Mouse (Mus musculus) A20 (cell line): ENCODE data around the gene Hc.
A peak's percentile ranks its signal among the peaks of the same experiment; 100 is the strongest.

Experiments used
- DNase-seq: peaks from one replicate; pipeline ENCODE4 v3.0.0-alpha.2; 2011; ENCODE audit warnings: low read depth, low spot score

The Hc gene

DNA sequence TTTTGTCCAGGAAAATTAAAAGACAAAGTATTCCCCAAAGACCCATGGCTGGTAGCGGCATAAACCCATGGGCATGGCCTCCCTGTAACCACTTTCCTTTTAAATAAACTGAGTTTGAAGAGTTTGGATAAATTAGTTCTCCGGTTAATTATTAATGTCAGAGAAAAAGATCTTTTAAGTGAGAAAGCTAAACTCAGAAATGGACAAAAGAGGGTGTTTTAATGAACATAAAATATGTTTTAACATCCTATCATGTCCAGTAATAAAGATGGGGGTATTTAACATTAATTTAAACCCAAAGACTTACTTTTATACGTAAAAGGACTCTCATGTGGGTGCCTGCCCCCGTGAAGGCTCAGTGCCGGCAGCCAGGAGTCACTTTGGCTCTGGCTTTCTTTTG, at the start of gene Hc:
Gene Hc (minus strand): TSS at position 101 of the 400 bp plus-strand sequence.
- no peak for DNase-seq

DNA sequence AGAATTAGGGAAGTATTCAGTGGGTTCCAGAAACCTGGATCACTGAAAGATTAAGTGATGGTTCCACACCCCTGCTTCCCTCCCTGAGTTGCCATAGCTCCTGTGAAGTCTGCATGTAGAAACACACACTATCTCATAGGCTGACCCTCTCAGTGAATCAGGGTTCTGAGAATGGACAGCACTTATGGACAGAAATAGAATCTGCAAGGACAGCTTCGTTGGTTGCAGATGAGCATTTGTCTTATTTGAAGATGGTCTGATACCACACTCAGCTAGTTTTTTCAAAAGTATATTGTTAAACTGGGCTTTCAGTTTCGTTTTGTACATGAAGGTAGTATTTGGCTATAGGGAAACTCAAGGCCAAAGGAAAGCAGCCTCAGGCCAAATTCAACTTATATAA, 49.3 kb upstream of the Hc start:
- DNase-seq = peak; percentile 68

DNA sequence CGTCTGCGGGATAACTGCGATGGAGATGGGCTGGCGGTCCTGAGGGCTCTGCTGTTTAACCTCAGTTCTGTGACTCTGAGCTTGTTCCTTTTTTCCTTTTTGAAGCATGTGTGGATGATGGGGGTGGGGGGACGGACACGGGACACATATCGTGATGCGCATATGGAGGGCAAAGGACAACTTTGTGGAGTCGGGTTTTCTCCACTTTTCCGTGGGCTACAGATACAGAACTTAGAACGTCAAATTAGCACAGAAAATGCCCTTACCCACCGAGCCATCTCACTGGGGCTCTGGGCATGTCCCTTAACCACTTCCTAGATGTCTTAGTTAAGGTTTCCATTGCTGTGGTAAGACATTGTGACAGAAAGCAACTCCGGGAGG, 48.7 kb upstream of the Hc start:
- DNase-seq = no peak

DNA sequence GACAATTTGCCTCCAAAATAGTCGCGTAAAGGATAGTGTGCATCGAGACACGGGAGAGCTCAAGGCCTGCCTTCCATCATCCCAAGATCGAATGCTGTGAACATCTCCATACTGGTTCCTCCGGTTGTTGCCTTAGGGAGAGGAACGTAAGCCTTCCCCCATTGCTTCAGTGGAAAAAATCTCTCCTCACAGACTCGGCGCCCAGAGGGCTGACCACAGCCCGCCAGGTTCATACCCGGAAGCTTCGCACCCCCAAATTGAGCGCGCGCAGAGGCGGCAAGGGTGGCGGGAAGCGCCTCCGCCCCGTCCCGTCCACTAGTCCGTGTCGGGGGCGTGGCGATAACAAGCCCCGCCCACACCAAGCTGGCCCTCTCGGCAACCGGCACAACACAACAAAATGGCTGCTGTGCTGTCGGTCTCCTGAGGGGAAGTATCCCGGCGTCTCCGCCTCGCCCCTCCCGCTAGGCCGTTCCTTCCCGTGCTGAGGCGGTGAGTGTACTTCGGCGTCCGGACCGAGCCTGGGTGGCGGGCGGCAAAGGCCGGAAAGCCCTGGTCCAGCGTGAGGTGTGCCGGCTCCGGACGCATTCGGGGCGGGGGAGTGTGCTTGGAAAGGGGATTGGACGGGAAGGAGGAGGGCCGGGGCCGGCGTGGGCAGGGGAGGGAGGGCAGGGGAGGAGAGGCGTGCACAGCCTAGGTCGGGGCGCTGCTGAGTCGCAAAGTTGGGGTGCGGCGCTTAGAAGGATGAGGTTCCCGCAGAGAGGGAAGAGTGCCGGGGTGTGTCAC, 48.1 kb upstream of the Hc start, which contains the start of gene Cntrl:
Gene Cntrl (plus strand): TSS at position 352 of the 783 bp plus-strand sequence.
- peak; percentile 98 for DNase-seq

DNA sequence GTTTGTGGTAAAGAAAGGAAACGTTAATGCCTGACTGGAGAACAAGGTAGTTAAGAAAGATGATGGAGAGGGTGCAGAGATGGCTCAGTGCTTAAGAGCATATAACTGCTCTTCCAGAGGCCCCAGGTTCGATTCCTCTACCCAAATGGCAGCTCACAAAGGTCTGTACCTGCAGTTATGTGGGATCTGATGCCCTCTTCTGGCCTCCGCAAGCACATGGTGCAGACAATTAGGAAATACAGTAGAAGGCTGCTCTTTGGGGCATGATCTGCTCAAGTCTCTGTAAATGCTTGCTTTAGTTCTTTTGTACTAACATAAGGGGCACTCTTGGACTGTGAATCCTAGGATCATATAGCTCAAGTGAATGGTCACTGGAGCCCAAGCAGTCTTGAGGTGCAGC, 47.5 kb upstream of the Hc start:
- DNase-seq = peak; percentile 91

DNA sequence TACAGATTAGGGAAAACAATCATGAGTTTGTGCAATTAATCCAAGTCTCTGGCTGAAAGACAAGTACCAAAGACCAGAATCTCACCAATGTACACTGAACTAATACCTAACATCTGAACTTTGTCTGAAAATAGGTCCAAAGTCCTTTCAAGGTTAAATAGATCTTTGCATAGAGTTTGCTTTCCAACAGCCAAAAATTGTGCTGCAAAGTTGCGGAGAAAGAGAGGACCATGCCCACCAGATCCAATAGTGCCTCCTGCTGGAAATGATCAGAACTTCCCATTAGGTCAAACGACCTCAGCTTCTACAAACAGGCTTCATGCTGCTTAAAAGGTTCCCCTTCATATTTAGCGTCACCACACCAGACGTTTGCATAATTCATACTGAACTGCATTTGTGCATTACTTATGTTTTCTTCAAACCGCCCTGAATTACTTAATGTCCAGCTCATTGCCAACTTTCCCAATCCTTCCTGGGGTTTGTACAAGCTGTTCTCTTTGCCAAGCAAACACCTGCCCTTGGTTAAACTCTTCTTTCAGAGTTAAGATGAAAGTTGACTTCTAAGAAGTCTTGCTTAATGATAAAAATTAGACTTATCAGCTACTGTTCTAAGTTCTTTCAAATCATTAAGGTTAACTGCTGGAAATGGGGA, 46.9 kb upstream of the Hc start:
- DNase-seq = peak; percentile 74

DNA sequence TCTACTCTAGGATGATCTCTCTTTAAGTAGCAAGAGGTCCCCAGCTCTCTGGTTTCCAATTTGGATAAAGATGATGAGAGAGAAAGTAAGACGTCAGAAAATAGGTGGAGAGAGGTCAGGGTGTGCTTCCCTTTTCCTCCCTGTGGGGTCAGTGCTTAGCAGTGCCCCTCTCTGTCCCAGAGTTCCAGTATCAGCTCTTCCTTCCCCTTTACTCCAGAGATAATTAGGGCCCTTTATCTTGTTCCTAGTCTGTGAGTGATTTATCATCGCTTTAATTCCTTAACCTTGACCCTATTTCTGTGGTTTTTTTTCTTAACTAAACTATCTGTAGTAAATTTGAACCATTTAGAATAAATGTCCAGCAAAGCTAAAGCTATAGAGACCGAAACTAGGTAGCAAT, 43.6 kb upstream of the Hc start:
- DNase-seq = no peak

DNA sequence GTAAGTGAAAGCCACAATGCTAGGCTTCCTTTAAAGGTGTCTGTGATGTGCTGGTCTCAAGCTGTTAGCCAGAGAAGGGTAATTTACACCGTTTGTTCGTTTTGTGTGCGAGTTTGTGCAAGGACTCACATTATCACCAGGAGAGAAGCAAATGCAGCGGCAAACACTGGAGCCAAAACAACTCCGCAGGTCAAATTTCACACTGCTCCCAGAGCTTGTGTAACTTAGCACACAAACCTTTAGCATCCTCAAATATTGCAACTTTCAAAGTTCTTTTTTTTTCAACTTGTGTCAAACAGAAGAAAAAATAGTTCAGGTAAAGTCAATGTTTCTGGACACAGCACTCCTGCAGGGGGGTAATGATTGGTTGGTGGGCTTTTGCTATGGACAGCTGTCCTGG, 42.3 kb upstream of the Hc start:
- no peak for DNase-seq

DNA sequence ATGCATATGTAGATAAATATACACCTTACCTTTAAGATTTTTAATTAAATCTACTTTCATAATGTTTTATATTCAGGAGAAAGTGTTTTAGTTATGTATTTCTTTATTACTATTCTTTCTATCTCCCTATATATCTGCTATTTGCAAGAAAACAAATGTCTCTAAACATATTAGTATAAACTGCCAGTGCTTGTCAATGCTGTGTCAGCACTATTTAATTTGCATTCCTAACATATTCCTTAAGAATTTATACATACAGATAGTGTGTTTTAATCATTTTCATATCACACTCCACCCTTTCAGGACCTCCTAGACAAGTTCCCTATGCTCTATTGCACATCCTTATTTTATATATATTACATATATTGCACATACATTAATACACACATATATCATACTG, 41.5 kb upstream of the Hc start:
- no peak for DNase-seq

DNA sequence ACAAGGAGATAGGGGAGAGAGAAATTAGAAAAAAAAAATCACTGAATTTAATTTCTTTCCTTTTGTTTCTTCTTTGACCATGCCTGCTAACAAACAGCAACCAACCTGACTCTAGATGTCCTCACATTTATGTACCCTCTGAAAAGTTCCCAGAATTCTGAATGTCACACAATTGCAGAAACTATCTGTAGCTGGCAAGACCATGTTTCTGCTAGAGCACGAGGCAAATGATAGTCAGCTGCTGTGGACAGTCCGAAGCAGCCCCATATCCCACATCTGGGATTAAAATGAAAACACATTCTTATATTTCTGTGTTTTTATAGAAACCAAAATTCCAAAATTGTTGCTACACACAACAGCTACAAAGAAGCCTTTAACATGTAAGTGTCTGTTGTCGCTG, 40.2 kb upstream of the Hc start, which contains the start of gene AI182371:
Gene AI182371 (minus strand): TSS at position 101 of the 400 bp plus-strand sequence.
- DNase-seq = no peak

DNA sequence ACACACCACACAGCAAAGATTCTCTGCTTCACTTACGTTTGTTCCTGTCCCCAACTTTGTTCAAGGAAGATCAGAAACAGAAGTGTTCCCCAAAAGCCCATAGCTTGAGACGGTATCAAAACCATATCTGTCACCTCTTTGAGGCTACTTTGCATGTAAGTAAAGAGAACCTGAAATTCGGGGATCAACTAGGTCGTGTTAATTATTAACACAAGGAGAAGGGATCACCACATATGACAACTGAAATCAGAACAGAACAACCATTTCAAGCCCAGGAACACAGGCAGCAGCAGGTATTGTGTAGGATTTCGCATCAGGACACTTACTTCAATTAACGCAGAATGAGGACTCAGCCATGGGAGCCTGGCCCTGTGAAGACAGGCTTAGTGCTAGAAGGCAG, 39.3 kb upstream of the Hc start:
- DNase-seq = no peak

DNA sequence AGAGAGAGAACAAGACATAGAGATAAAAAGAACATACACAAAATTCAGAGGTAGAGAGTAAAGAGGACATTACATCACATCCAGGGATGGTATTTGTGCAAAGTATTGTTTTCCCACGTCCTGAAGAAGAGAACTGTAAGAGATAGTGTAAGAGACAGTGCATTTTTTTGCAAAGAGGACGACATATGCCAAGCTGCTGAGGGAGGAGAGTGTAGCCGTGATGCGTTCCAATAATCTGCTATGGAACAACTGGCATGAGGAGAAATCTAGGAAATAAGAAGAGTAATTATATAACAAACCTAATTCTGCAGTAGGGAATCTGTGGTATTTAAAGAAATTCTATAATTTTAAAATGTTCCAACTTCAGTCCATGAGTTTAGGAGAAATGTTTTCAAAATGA, 26.2 kb upstream of the Hc start:
- no peak for DNase-seq

DNA sequence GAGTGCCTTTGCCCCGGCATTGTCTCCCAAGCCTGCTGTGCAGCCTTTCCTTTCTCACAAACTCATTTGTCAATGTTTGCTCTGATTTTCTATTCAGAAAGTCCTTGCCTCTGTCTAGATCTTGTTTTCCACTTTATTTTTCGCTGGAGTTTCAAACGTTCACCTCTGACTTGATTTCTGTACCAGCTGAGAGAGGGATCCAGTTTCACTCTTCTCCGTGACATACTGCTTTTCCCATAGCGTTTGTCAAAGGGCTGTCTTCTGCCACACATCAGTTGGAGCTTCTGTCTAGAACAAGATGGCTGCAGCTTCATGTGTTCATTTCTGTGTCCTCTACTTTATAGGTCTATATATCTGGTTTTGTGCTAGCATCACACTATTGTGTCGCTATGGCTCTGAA, 17.9 kb upstream of the Hc start:
- no peak for DNase-seq

DNA sequence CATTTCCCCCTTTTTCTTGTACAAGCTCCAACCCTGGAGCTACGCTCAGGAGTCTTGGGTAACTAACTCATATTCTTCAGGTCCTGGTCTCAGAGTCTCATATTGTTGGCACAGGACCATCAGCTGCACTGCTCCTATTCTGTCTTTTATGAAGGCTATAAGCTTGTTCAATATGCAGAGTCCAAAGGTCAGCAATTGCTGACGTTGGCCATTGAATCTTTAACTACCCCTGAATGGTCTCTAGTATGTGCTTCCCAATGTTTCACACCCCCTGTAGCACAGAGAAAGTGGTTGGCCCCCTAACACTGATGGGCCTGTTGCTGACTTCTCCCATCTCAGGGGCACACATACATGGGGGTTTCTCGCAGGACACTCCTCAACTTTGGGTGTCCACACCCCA, 13.1 kb upstream of the Hc start:
- DNase-seq = no peak

DNA sequence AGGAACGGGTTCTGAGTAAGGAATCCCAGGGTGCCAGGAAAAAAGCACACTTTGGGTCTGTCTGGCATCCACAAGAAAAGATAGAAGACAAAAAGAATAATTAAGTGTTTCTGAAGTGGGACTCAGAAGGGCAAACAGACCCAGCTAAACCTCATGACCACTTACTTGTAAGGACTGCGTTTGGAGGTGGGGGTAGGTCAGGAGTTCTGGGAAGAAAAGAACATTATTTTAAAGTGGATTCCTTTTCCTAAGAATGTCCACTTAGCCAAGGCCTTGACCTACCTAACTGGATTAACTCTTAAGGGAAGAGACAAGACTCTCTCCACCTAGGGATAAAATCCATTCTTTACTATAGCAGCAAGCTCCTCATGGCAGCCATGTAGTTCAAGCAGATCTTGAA, 11.3 kb upstream of the Hc start:
- no peak for DNase-seq

DNA sequence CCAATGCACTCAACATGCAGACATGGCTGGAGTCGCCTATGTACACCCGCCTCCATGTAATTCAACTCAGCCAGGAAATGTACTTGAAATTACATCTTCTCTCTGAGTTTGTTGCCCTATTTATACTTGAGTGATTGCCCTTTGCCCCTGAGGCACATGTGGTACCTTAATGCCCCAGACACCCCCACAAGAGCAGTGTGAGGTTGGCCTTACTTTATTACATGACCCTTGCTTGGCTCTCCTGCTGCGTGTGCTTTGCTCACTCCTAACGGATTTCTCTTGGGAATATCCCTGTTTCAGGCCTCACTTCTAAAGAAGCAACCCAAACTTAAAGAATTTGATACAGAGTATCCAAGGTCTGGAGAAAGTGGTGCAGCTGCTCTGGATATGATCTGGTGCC, 9.0 kb upstream of the Hc start:
- DNase-seq = no peak

DNA sequence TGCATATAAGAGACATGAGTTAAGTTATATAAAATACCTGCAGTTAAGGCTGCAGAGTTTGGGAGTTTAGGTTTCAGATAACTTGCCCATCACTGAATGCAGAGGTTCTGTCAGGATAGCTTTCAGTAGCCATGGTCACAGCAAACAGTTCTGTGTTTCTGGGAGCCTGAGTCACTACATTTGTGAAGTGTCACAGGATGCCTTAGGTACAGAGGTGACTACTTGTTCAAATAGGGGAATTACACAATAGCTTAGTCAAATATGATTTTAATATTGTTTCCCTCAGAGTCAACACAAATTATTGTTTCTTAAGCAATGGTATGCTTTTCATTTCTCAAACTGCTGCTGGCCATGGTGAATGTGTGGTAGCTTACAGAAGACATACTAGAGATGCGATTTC, 7.9 kb upstream of the Hc start:
- DNase-seq = no peak

DNA sequence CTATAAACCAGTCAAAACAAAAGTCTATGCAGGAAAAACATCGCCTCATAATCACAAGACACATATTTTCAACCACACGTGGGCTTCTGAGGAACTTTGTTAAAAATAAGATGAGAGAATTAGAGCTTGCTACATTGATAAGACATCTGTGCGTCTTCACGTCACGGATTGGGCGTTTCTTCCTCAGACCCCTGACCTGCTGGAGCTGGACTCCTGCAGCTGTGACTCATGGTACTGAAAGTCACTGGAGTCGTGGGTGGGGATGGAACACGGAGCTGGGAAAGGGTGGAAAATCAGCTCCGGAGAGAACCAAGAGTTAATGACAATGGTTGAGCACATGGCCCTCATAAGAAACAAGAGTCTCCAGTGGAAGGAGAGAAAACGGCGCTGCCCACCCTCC, 5.9 kb upstream of the Hc start:
- no peak for DNase-seq

DNA sequence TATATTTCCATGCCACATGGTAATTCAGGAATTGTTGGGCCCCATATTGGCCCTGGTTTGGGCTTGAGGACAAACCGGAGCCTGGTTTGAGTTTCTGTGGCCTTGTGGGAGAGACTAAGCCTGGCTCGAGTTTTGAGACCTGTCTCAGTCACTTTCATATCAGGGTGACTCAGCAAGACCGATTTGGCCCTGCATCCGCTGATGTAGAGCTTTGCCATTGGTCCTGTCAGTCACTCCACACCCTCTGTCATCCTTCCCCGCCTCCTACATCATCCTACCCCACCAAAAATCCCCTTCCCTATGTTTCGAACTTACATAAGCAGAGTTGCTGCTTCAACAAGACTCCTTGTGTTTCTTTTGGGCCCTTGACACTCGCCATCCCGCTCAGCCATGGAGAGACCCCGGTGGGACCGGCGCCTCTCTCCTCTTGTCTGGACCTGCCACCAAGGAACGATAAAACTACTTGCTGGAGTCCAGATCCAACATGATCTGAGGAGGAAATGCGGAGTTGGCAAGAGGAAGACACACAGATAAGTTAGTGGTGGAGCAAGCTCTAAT, 5.4 kb upstream of the Hc start:
- DNase-seq = no peak

DNA sequence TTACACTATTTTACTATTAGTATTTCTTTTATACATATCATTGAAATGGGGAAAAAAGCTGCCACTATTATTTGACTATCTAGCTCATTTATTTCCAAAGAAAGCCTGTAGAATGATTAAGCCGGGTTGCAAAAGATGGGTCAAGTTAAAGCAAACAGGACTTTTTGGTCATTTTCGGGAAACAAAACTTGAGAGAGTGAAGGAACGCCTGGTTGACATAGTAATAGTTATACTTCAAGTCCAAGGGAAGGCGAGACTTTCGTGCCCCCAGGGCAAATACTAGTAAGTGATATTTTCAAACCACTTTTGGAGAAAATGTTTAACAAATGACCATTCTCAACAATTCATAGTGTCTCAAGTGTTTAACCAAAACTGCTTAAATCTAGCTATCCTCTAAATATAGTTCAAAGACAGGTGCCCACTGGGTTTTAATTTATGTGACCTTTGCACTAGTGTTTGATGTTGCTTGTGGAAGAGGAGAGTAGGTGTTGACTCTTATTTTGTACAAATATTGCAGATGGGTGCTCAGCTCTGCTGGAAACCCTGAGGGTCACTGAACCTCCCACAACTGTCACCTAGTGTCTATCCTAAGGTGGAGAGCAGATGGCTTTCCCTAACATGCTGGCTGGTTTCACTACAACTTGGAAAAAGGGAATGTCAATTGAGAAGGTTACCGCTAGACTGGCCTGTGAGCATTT, 2.2 kb upstream of the Hc start:
- DNase-seq = no peak

DNA sequence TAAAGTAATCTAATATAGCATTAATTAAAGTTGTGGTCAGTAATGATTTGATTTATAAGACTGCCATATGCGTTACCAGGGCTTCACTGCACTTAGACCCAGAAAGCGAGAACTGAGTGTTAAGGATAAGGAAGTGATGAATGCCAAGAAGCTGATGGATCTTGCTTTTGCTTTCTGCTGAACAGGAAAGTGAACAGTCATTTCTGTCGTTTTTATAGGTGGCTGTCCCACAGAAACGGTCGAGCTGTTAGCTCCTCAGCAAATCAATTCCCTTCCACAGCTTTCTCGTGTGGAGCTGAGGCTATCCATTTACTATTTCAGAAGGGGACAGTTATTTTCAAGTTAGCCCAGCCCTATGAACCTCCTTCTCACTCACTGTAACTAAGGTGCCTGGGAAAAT, 341 bp downstream of the Hc start:
- DNase-seq = no peak

DNA sequence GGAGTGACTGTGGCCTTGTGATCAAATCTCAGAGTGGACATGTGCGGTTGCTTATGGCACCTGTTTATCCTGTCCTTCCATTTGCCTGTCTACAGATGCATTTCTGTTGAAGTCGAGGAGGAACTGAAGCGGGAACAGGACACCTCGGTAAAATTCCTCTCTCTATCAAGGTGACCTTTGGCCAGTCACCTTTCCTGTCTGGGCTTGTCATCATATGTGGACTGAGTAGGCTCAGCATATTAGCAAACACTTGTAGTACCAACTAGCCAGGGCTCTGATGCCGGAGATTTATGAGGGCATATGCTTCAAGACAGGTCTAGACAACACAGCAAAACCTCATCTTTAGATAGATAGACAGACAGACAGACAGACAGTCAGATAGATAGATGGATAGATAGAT, 982 bp downstream of the Hc start:
- no peak for DNase-seq

DNA sequence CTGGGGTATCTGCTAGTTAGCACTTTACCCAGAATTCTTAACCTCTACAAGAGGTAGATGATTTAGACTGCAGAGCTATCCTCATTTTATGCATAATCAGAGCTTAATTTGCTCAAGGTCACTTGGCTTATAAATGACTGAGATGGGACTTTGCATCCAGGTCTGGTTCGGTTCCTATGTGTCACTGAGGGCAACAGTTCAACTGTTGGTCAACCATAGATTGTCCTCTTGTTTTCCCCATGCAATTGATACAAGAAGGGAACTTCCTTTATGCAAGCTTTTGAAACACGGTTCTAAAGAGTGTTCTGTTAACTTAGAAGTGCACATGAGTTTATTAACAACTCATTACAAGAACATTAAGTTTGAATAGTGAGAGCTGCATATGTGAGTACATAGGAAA, 2.9 kb downstream of the Hc start:
- no peak for DNase-seq
